Mouse (Mus musculus) testis, adult 2 months (tissue): ENCODE data around the gene Tmbim6.

Experiments used
- CTCF ChIP-seq: fragments of 200-500 bp; IDR thresholded peaks from 2 replicates; pipeline ENCODE4 v1.5.1; 2012; ENCODE audit warnings: low read depth, mild to moderate bottlenecking, inconsistent platforms, low read length, moderate library complexity; ENCODE audit not compliant: control insufficient read depth, insufficient read depth, insufficient replicate concordance
- POLR2A ChIP-seq: fragments of 200-500 bp; IDR thresholded peaks from 2 replicates; pipeline ENCODE4 v1.6.1; 2012; ENCODE audit warnings: low read depth, mild to moderate bottlenecking, inconsistent platforms, low read length, moderate library complexity; ENCODE audit not compliant: control insufficient read depth

- TF ChIP-seq POLR2A: no peak
- TF ChIP-seq CTCF: no peak
Measured at GRCm38 (mm10) chr15:99351610-99352009, 41.1 kb upstream of the Tmbim6 start.
